Mouse (Mus musculus): Measurements from ENCODE around the gene Fyco1.

DNA sequence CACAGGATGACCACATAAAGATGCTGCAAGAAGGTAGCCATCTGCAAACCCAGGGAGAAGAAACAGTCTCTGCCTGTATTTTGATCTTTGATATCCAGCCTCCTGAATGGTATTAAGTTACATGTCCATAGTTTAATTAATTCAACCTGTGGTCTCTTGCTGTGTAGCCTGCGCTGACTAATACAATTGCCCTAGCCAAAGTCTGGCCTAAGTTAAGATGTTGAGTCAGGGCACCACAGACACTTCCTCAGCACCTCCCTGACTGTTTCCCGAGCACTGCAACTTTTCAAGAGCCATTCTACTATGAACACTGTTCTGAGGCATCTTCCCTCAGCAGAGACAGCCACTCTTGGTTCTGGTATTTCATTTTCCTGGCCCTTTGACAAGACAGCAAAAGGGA, 33.1 kb downstream of the Fyco1 start:
- TF ChIP-seq POLR2AphosphoS2 (IDR thresholded peaks at IDR 0.05; ENCODE audit: insufficient read length, low read depth), result no peak
- no peak for TF ChIP-seq POLR2A (IDR thresholded peaks at IDR 0.05; ENCODE audit: insufficient read length, low read depth)
- TF ChIP-seq USF1 (IDR thresholded peaks at IDR 0.05; ENCODE audit: low read depth), result no peak
- no peak for TF ChIP-seq E2F4 (IDR thresholded peaks at IDR 0.05; ENCODE audit: insufficient read depth)
- no peak for TF ChIP-seq SRF (IDR thresholded peaks at IDR 0.05; ENCODE audit: control insufficient read depth, insufficient read length, low read depth)
- TF ChIP-seq MAX (IDR thresholded peaks at IDR 0.05; ENCODE audit: low read depth), result no peak
- TF ChIP-seq TCF12 (IDR thresholded peaks at IDR 0.05; ENCODE audit: insufficient read depth, poor library complexity, severe bottlenecking), result no peak
- TF ChIP-seq MYOG (IDR thresholded peaks at IDR 0.05; ENCODE audit: control insufficient read depth in 1 of 3, insufficient read depth in 1 of 3, insufficient read length in 2 of 3, low read depth in 2 of 3), result no peak
- TF ChIP-seq CEBPB (IDR thresholded peaks at IDR 0.05; ENCODE audit: insufficient read depth, poor library complexity, severe bottlenecking), result no peak
- no peak for TF ChIP-seq MYOD1 (IDR thresholded peaks at IDR 0.05; ENCODE audit: control insufficient read depth in 1 of 3, insufficient read length in 2 of 3, low read depth in 2 of 3)
- no peak for TF ChIP-seq REST (IDR thresholded peaks at IDR 0.05; ENCODE audit: insufficient read depth, insufficient read length)
- TF ChIP-seq TCF3 (IDR thresholded peaks at IDR 0.05; ENCODE audit: insufficient read length, low read depth), result no peak
